Comparison of ENCODE assay signal across 19 mouse cellular contexts in genomic region chr9:7852346-7853230, GRCm38 (mm10). TPM values are rescaled to one million over a fixed set of nuclear protein-coding genes. Genes with fewer than 3 reads are reported as not detected.
DNase-seq lines count a peak whose midpoint lies in the region; ATAC-seq and TF ChIP-seq lines count a peak whose summit lies in the region.
"Had no signal": no experiment of that assay in that cellular context is flagged by ENCODE, and none has a peak within 500 bp of the region (broad histone marks: within the 10 kb centered on the region; RNA-seq: fewer than 3 reads in every experiment).

No protein-coding gene starts in this region.

- no peaks in the 10 kb centered on the region for H3K9me3 ChIP-seq in kidney, embryonic 15.5 days (replicated peaks)
- no peaks in the 10 kb centered on the region for H3K9me3 ChIP-seq in stomach, embryonic 16.5 days (replicated peaks; ENCODE audit: control insufficient read depth, low read length)
- no peaks in the 10 kb centered on the region for H3K9me3 ChIP-seq in stomach, postnatal 0 days (ENCODE audit: control insufficient read depth, low read length)
- H3K9me3 ChIP-seq: forebrain, embryonic 13.5 days; heart, embryonic 15.5 days; hindbrain, embryonic 10.5 days had no signal

- TF ChIP-seq EP300 in stomach, postnatal 0 days (optimal IDR thresholded peaks at IDR 0.05), result no peak

- TF ChIP-seq CTCF in stomach, postnatal 0 days (IDR thresholded peaks at IDR 0.05; ENCODE audit: low read depth), result no peak
- no peak for TF ChIP-seq CTCF in small intestine, adult 2 months (IDR thresholded peaks at IDR 0.05; ENCODE audit: extremely low read depth, insufficient read length, insufficient replicate concordance, low read depth, low read length)
- TF ChIP-seq CTCF in thymus, adult 2 months (IDR thresholded peaks at IDR 0.05; ENCODE audit: borderline replicate concordance, control insufficient read depth, extremely low read depth, insufficient read depth, low read length, poor library complexity), result no peak

- peak; percentile 52 for ATAC-seq in kidney, embryonic 15.5 days (replicated peaks; ENCODE audit: low FRiP score)
- ATAC-seq in stomach, embryonic 16.5 days (ENCODE audit: insufficient read depth, low FRiP score), result peak; percentile 29; the same call in 1 of the 2 replicates
- no peak for ATAC-seq in stomach, postnatal 0 days (ENCODE audit: low FRiP score, low TSS enrichment)
- ATAC-seq: CD4-positive, CD25-positive, alpha-beta regulatory T cell, adult 4 months; forebrain, embryonic 13.5 days had no signal

- no peak overlapping the region for H3K4me3 ChIP-seq in kidney, embryonic 15.5 days (replicated peaks)
- no peak overlapping the region for H3K4me3 ChIP-seq in stomach, embryonic 16.5 days (replicated peaks; ENCODE audit: low read length)
- no peak overlapping the region for H3K4me3 ChIP-seq in stomach, postnatal 0 days (ENCODE audit: low read depth, low read length)
- H3K4me3 ChIP-seq in small intestine, adult 2 months (ENCODE audit: low read depth, low read length), result no peak overlapping the region
- no peak overlapping the region for H3K4me3 ChIP-seq in thymus, adult 2 months (ENCODE audit: control insufficient read depth, insufficient read depth, low read length)
- H3K4me3 ChIP-seq: forebrain, embryonic 13.5 days; heart, embryonic 15.5 days; hindbrain, embryonic 10.5 days had no signal

- H3K4me2 ChIP-seq in kidney, embryonic 15.5 days, result no peak overlapping the region
- no peak overlapping the region for H3K4me2 ChIP-seq in stomach, embryonic 16.5 days (ENCODE audit: low read depth, low read length)
- no peak overlapping the region for H3K4me2 ChIP-seq in stomach, postnatal 0 days (replicated peaks; ENCODE audit: low read depth)
- H3K4me2 ChIP-seq: forebrain, embryonic 13.5 days; heart, embryonic 15.5 days had no signal

- no peak overlapping the region for H3K27ac ChIP-seq in kidney, embryonic 15.5 days
- H3K27ac ChIP-seq in stomach, embryonic 16.5 days (ENCODE audit: low read length), result no peak overlapping the region
- H3K27ac ChIP-seq in stomach, postnatal 0 days (replicated peaks), result no peak overlapping the region
- peak overlapping the region; percentile 89 for H3K27ac ChIP-seq in small intestine, adult 2 months (ENCODE audit: insufficient read depth, low read depth, low read length)
- H3K27ac ChIP-seq in thymus, adult 2 months (ENCODE audit: control insufficient read depth, insufficient read depth, low read length), result no peak overlapping the region
- H3K27ac ChIP-seq: forebrain, embryonic 13.5 days; heart, embryonic 15.5 days; hindbrain, embryonic 10.5 days had no signal

- TF ChIP-seq POLR2A in small intestine, adult 2 months (IDR thresholded peaks at IDR 0.05; ENCODE audit: low read depth, low read length), result no peak
- no peak for TF ChIP-seq POLR2A in thymus, adult 2 months (IDR thresholded peaks at IDR 0.05; ENCODE audit: control insufficient read depth, extremely low read depth, insufficient read depth, low read length, poor library complexity)

- 0 out of 2 replicates have a peak, but pooled peaks cover 6% of the 10 kb centered on the region for H3K36me3 ChIP-seq in kidney, embryonic 15.5 days
- H3K36me3 ChIP-seq in stomach, embryonic 16.5 days (ENCODE audit: control insufficient read depth, insufficient read depth, low read length), result no peaks in the 10 kb centered on the region
- H3K36me3 ChIP-seq in stomach, postnatal 0 days (ENCODE audit: control insufficient read depth, insufficient read depth, low read length), result no peaks in the 10 kb centered on the region
- H3K36me3 ChIP-seq in small intestine, adult 2 months (ENCODE audit: control insufficient read depth, insufficient read depth, low read length), result peaks cover 55% of the 10 kb centered on the region
- H3K36me3 ChIP-seq in thymus, adult 2 months (ENCODE audit: control insufficient read depth, insufficient read depth, low read length), result peaks cover 25% of the 10 kb centered on the region
- H3K36me3 ChIP-seq: heart, embryonic 15.5 days; hindbrain, embryonic 10.5 days had no signal

- no peaks in the 10 kb centered on the region for H3K27me3 ChIP-seq in kidney, embryonic 15.5 days
- no peaks in the 10 kb centered on the region for H3K27me3 ChIP-seq in stomach, embryonic 16.5 days (ENCODE audit: control insufficient read depth, insufficient read depth, low read length)
- H3K27me3 ChIP-seq in stomach, postnatal 0 days (ENCODE audit: control insufficient read depth, insufficient read depth, low read length), result no peaks in the 10 kb centered on the region
- H3K27me3 ChIP-seq in small intestine, adult 2 months (ENCODE audit: control insufficient read depth, insufficient read depth, low read length), result no peaks in the 10 kb centered on the region
- no peaks in the 10 kb centered on the region for H3K27me3 ChIP-seq in thymus, adult 2 months (ENCODE audit: control insufficient read depth, insufficient read depth, low read length)
- H3K27me3 ChIP-seq: forebrain, embryonic 13.5 days; heart, embryonic 15.5 days had no signal

- H3K4me1 ChIP-seq in kidney, embryonic 15.5 days, result no peaks in the 10 kb centered on the region
- no peaks in the 10 kb centered on the region for H3K4me1 ChIP-seq in stomach, embryonic 16.5 days (ENCODE audit: control insufficient read depth, insufficient read depth, low read length)
- no peaks in the 10 kb centered on the region for H3K4me1 ChIP-seq in stomach, postnatal 0 days (replicated peaks; ENCODE audit: control insufficient read depth, insufficient read depth)
- peaks cover 6% of the 10 kb centered on the region; the same call in 1 of the 2 replicates for H3K4me1 ChIP-seq in small intestine, adult 2 months (ENCODE audit: control insufficient read depth, insufficient read depth, insufficient read length, low read length)
- no peaks in the 10 kb centered on the region for H3K4me1 ChIP-seq in thymus, adult 2 months (replicated peaks; ENCODE audit: control insufficient read depth, insufficient read depth, low read length)
- H3K4me1 ChIP-seq: forebrain, embryonic 13.5 days; heart, embryonic 15.5 days; hindbrain, embryonic 10.5 days had no signal

- WGBS in kidney, embryonic 15.5 days, result 86% methylated on average over 4 of the region's 4 CpGs
- WGBS in stomach, embryonic 16.5 days, result 66% methylated on average over 4 of the region's 4 CpGs
- 74% methylated on average over 4 of the region's 4 CpGs for WGBS in stomach, postnatal 0 days
- 57% methylated on average over 4 of the region's 4 CpGs for WGBS in small intestine, adult 2 months
- WGBS in thymus, adult 2 months, result 94% methylated on average over 4 of the region's 4 CpGs

- DNase-seq in embryo, embryonic 10 days (ENCODE audit: low spot score), result peak; percentile 28
- no peak for DNase-seq in embryo, embryonic 9.5 days (ENCODE audit: extremely low spot score)
- no peak for DNase-seq in kidney, postnatal 10 days
- DNase-seq in stomach, postnatal 0 days (ENCODE audit: low spot score), result no peak
- DNase-seq in thymus, adult 2 months, result no peak
- DNase-seq: adrenal gland, postnatal 25 days; cerebellum, adult 11 months; cerebellum, postnatal 25 days; kidney, postnatal 25 days; layer of hippocampus, adult 9-11 months; lung, adult 2 months; right cerebral cortex, postnatal 25 days had no signal

- H3K9ac ChIP-seq in kidney, embryonic 15.5 days, result no peak overlapping the region
- no peak overlapping the region for H3K9ac ChIP-seq in stomach, embryonic 16.5 days (ENCODE audit: low read length)
- H3K9ac ChIP-seq in stomach, postnatal 0 days (ENCODE audit: low read length), result no peak overlapping the region
- H3K9ac ChIP-seq: forebrain, embryonic 13.5 days; heart, embryonic 15.5 days had no signal

RNA-seq across cellular contexts. Expression of gene Birc2, which starts 15.7 kb away (rescaled TPM):
- polyA plus RNA-seq in kidney, embryonic 15.5 days (2015; fragmentation: Nextera tagmentation; extraction: Ambion mirVana), result 35.6 and 37.9 TPM in 2 replicates
- 34.1 and 40.0 TPM in 2 replicates for polyA plus RNA-seq in stomach, embryonic 16.5 days (2015; fragmentation: Nextera tagmentation; extraction: Ambion mirVana)
- 17.2 and 20.0 TPM in 2 replicates for polyA plus RNA-seq in stomach, postnatal 0 days (2015; fragmentation: Nextera tagmentation; extraction: Ambion mirVana)
- polyA plus RNA-seq in small intestine, adult 2 months (2012; rRNA removed), result 3.5 and 5.4 TPM in 2 replicates
- polyA plus RNA-seq in thymus, adult 2 months (2012; rRNA removed), result 43.5 and 43.6 TPM in 2 replicates

RNA-seq across cellular contexts. Expression of gene Birc3, which starts 20.4 kb away (rescaled TPM):
- polyA plus RNA-seq in kidney, embryonic 15.5 days (2015; fragmentation: Nextera tagmentation; extraction: Ambion mirVana), result 6.6 and 7.9 TPM in 2 replicates
- polyA plus RNA-seq in stomach, embryonic 16.5 days (2015; fragmentation: Nextera tagmentation; extraction: Ambion mirVana), result 9.4 and 9.9 TPM in 2 replicates
- 5.1 and 5.2 TPM in 2 replicates for polyA plus RNA-seq in stomach, postnatal 0 days (2015; fragmentation: Nextera tagmentation; extraction: Ambion mirVana)
- 6.1 and 13.7 TPM in 2 replicates for polyA plus RNA-seq in small intestine, adult 2 months (2012; rRNA removed)
- 30.7 and 33.5 TPM in 2 replicates for polyA plus RNA-seq in thymus, adult 2 months (2012; rRNA removed)
